Mouse (Mus musculus): ENCODE results near the gene Sema3f.
A peak's percentile ranks its signal among the peaks of the same experiment; 100 is the strongest.

Sema3f gene

GRCm38 (mm10) chr9:107715632-107716031 is 5.4 kb upstream of the Sema3f start:
- no peak for DNase-seq (ENCODE audit: low spot score in 2 of 2)

- peak; percentile 60 to 61 for DNase-seq (ENCODE audit: low spot score in 2 of 2)
Observed at GRCm38 (mm10) chr9:107714221-107714952, 4.1 kb upstream of the Sema3f start.

- no peak for DNase-seq (ENCODE audit: low spot score in 2 of 2)
Observed at GRCm38 (mm10) chr9:107709096-107709696, 1.1 kb downstream of the Sema3f start.

GRCm38 (mm10) chr9:107708439-107709095 is 1.7 kb downstream of the Sema3f start:
- DNase-seq (ENCODE audit: low spot score in 2 of 2), result no peak

- no peak for DNase-seq (ENCODE audit: low spot score in 2 of 2)
Observed at GRCm38 (mm10) chr9:107707701-107708438, 2.4 kb downstream of the Sema3f start.

GRCm38 (mm10) chr9:107706781-107707211 is 3.5 kb downstream of the Sema3f start:
- DNase-seq (ENCODE audit: low spot score in 2 of 2), result no peak

GRCm38 (mm10) chr9:107703337-107704122 is 6.7 kb downstream of the Sema3f start:
- DNase-seq (ENCODE audit: low spot score in 2 of 2), result peak in 1 of 2 experiments; percentile 40

GRCm38 (mm10) chr9:107702606-107703185 is 7.6 kb downstream of the Sema3f start:
- no peak for DNase-seq (ENCODE audit: low spot score in 2 of 2)

- DNase-seq (ENCODE audit: low spot score in 2 of 2), result peak; percentile 55 to 73
Observed at GRCm38 (mm10) chr9:107701594-107701993, 8.7 kb downstream of the Sema3f start.

- peak; percentile 39 to 48 for DNase-seq (ENCODE audit: low spot score in 2 of 2)
Observed at GRCm38 (mm10) chr9:107700114-107700571, 10.1 kb downstream of the Sema3f start.

GRCm38 (mm10) chr9:107699376-107699980 is 10.8 kb downstream of the Sema3f start:
- no peak for DNase-seq (ENCODE audit: low spot score in 2 of 2)

- no peak for DNase-seq (ENCODE audit: low spot score in 2 of 2)
Observed at GRCm38 (mm10) chr9:107698611-107699190, 11.6 kb downstream of the Sema3f start.

GRCm38 (mm10) chr9:107697811-107698521 is 12.3 kb downstream of the Sema3f start:
- no peak for DNase-seq (ENCODE audit: low spot score in 2 of 2)

GRCm38 (mm10) chr9:107696845-107697610 is 13.2 kb downstream of the Sema3f start:
- peak; percentile 35 to 55 for DNase-seq (ENCODE audit: low spot score in 2 of 2)

GRCm38 (mm10) chr9:107696106-107696479 is 14.2 kb downstream of the Sema3f start:
- DNase-seq (ENCODE audit: low spot score in 2 of 2), result no peak

GRCm38 (mm10) chr9:107695441-107696105 is 14.7 kb downstream of the Sema3f start:
- no peak for DNase-seq (ENCODE audit: low spot score in 2 of 2)

- no peak for DNase-seq (ENCODE audit: low spot score in 2 of 2)
Observed at GRCm38 (mm10) chr9:107694627-107695026, 15.6 kb downstream of the Sema3f start.

- no peak for DNase-seq (ENCODE audit: low spot score in 2 of 2)
Observed at GRCm38 (mm10) chr9:107693433-107693987, 16.8 kb downstream of the Sema3f start.
